Mouse (Mus musculus) kidney, embryonic 14.5 days (tissue): Measurements from ENCODE around the gene Kif1b. TPM values are rescaled to one million over a fixed set of nuclear protein-coding genes. Genes with fewer than 3 reads are reported as not detected.

Experiments
- ATAC-seq: fragments of 200-750 bp; cut with Nextera tagmentation; 2 replicates; pipeline ENCODE4 v1.8.0; 2017; ENCODE audit warnings: moderate number of reproducible peaks, mild to moderate bottlenecking, moderate TSS enrichment, moderate library complexity; ENCODE audit not compliant: low FRiP score, low TSS enrichment
- H3K27ac ChIP-seq: fragments of 300-500 bp; sonication (generic); 2 replicates; pipeline ENCODE4 v1.5.1; 2014; ENCODE audit warnings: low read depth, mild to moderate bottlenecking, low read length, moderate library complexity, mixed read lengths
- H3K27me3 ChIP-seq: fragments of 300-500 bp; sonication (generic); 2 replicates; pipeline ENCODE4 v1.6.1; 2014; ENCODE audit warnings: mild to moderate bottlenecking, low read length; ENCODE audit not compliant: control insufficient read depth, insufficient read depth
- H3K36me3 ChIP-seq: fragments of 300-500 bp; sonication (generic); 2 replicates; pipeline ENCODE4 v1.6.1; 2014; ENCODE audit warnings: low read length, mixed read lengths; ENCODE audit not compliant: control insufficient read depth, insufficient read depth
- H3K4me1 ChIP-seq: fragments of 300-500 bp; sonication (generic); 2 replicates; pipeline ENCODE4 v1.6.1; 2014; ENCODE audit warnings: low read length, mixed read lengths; ENCODE audit not compliant: control insufficient read depth, insufficient read depth
- H3K4me2 ChIP-seq: fragments of 300-500 bp; sonication (generic); replicated peaks from 2 replicates; pipeline ENCODE4 v1.6.1; 2014; ENCODE audit warnings: low read depth, mild to moderate bottlenecking, low read length
- H3K4me3 ChIP-seq: fragments of 300-500 bp; sonication (generic); 2 replicates; pipeline ENCODE4 v1.5.1; 2014; ENCODE audit warnings: mild to moderate bottlenecking, low read length
- H3K9ac ChIP-seq: fragments of 300-500 bp; sonication (generic); 2 replicates; pipeline ENCODE4 v1.6.1; 2014; ENCODE audit warnings: low read depth, mild to moderate bottlenecking, low read length, moderate library complexity
- H3K9me3 ChIP-seq: fragments of 300-500 bp; sonication (generic); 2 replicates; pipeline ENCODE4 v1.6.1; 2016; ENCODE audit warnings: low read length; ENCODE audit not compliant: control insufficient read depth
- WGBS: fragments of 180-500 bp; shearing (Covaris S2); extraction: QIAGEN DNeasy Blood & Tissue Kit; methylation state at CpG from one replicate; pipeline ENCODE4 v1.1.7; 2014; 5-methylcytosine and 5-hydroxymethylcytosine counted together
- polyA plus RNA-seq: library from polyadenylated mRNA; unstranded; fragments of >200 nt; fragmentation: Nextera tagmentation; extraction: Ambion mirVana; gene quantifications from 2 replicates; pipeline ENCODE4 v1.2.1, GENCODE M21; 2014

The Kif1b gene
- polyA plus RNA-seq, 1 experiment from 2014 or later: 35.7 TPM

GRCm38 (mm10) chr4:149131789-149132565 is 175.5 kb downstream of the Kif1b start:
- 81% methylated on average over 21 of the region's 21 CpGs for WGBS
- ATAC-seq: no peak
- H3K36me3 ChIP-seq: peaks cover 16% of the 10 kb centered on the region

GRCm38 (mm10) chr4:149131021-149131752 is 176.3 kb downstream of the Kif1b start:
- Histone ChIP-seq H3K4me2 (no peak overlapping the region), H3K9ac (no peak overlapping the region), H3K36me3 (peaks cover 16% of the 10 kb centered on the region), H3K27ac (no peak overlapping the region), H3K9me3 (no peaks in the 10 kb centered on the region), H3K27me3 (no peaks in the 10 kb centered on the region), H3K4me1 (peaks cover under 1% of the 10 kb centered on the region; the same call in 1 of the 2 replicates), H3K4me3 (no peak overlapping the region)
- WGBS: 91% methylated on average over 23 of the region's 23 CpGs
- no peak for ATAC-seq

More at GRCm38 (mm10) chr4:149131789-149132565, 175.5 kb downstream of the Kif1b start:
- Histone ChIP-seq H3K27ac (no peak overlapping the region), H3K9ac (no peak overlapping the region), H3K9me3 (no peaks in the 10 kb centered on the region), H3K4me1 (peaks cover 6% of the 10 kb centered on the region), H3K4me3 (no peak overlapping the region), H3K4me2 (no peak overlapping the region), H3K27me3 (no peaks in the 10 kb centered on the region)

- no peaks in the 10 kb centered on the region for H3K27me3 ChIP-seq
- H3K4me1 ChIP-seq: no peaks in the 10 kb centered on the region
- 87% methylated on average over 18 of the region's 18 CpGs for WGBS
- H3K4me3 ChIP-seq: no peak overlapping the region
- no peaks in the 10 kb centered on the region for H3K9me3 ChIP-seq
- no peak overlapping the region for H3K4me2 ChIP-seq
- H3K9ac ChIP-seq: no peak overlapping the region
- H3K27ac ChIP-seq: no peak overlapping the region
- H3K36me3 ChIP-seq: peaks cover 16% of the 10 kb centered on the region
- ATAC-seq: no peak
Observed at GRCm38 (mm10) chr4:149128467-149128866, 179.0 kb downstream of the Kif1b start.

GRCm38 (mm10) chr4:149126663-149127062 is 180.8 kb downstream of the Kif1b start, which contains the start of gene Cort:
Gene Cort (minus strand): TSS chr4:149126763.
- Histone ChIP-seq H3K4me3 (no peak within 1 kb of the TSS), H3K27ac (peak within 1 kb of the TSS; percentile 2; the same call in 1 of the 2 replicates), H3K4me2 (no peak within 1 kb of the TSS), H3K27me3 (no peaks in the 10 kb centered on the region), H3K36me3 (peaks cover 16% of the 10 kb centered on the region), H3K9me3 (no peaks in the 10 kb centered on the region), H3K9ac (no peak within 1 kb of the TSS), H3K4me1 (no peaks in the 10 kb centered on the region)
- no peak for ATAC-seq
- WGBS: 81% methylated on average over 11 of the region's 11 CpGs

Other genes with a start within 250 kb of the Kif1b start
- gene Pex14, start 207.8 kb downstream of the Kif1b start, polyA plus RNA-seq: 36.9 and 42.4 TPM in 2 replicates
- gene Dffa, start 203.5 kb downstream of the Kif1b start, polyA plus RNA-seq: 21.0 and 29.3 TPM in 2 replicates
- gene Cort, start 180.9 kb downstream of the Kif1b start, polyA plus RNA-seq: 0.41 TPM in 1 of 2 replicates, not detected in the other
- gene Cenps, start 170.1 kb downstream of the Kif1b start, polyA plus RNA-seq: 42.2 and 55.3 TPM in 2 replicates
- gene Pgd, start 140.9 kb downstream of the Kif1b start, polyA plus RNA-seq: 53.6 and 64.7 TPM in 2 replicates
- gene Ube4b, start 119.1 kb upstream of the Kif1b start, polyA plus RNA-seq: 42.9 and 44.9 TPM in 2 replicates
- gene Rbp7, start 147.3 kb upstream of the Kif1b start, polyA plus RNA-seq: 1.1 and 1.8 TPM in 2 replicates
- 0.38 TPM in 1 of 2 replicates, not detected in the other for gene Tmem274, start 169.7 kb upstream of the Kif1b start, polyA plus RNA-seq
- gene Nmnat1, start 177.5 kb upstream of the Kif1b start, polyA plus RNA-seq: 12.7 and 15.5 TPM in 2 replicates
- gene Lzic, start 177.5 kb upstream of the Kif1b start, polyA plus RNA-seq: 45.7 and 47.3 TPM in 2 replicates
- gene Ctnnbip1, start 210.5 kb upstream of the Kif1b start, polyA plus RNA-seq: 66.6 and 71.4 TPM in 2 replicates